ENCODE assay signal across 16 mouse cellular contexts in the genomic region with DNA sequence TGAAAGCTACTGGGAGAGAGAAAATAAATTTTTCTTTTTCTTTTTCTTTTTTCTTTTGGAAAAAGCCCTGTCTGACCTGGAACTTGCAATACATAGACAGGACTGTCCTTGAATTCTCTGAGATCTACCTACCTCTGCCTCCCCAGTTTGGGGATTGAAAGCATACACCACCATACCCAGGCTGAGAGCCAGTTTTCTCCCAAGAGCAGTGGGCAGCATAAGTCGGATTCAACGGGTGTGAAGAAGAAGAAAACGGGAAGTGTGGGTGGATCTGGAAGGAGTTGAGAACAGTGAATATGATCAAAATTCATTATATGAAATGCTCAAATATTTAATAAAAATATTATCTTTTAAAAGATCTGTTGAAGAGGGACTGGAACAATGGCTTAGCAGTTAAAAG. TPM values are rescaled to one million over a fixed set of nuclear protein-coding genes. Genes with fewer than 3 reads are reported as not detected.
A peak's percentile ranks its signal among the peaks of the same experiment; 100 is the strongest.
DNase-seq lines count a peak whose midpoint lies in the region.
"Had no signal": no experiment of that assay in that cellular context is flagged by ENCODE, and none has a peak within 500 bp of the region (broad histone marks: within the 10 kb centered on the region; RNA-seq: fewer than 3 reads in every experiment).

No protein-coding gene starts in this region.

- intact Hi-C loops in left cerebral cortex, postnatal 36 days (cut with DNase I) = no loop called here

- DNase-seq in frontal cortex, postnatal 36 days (ENCODE audit: low spot score in 2 of 2) = peak; percentile 42 to 53
- DNase-seq in frontal cortex, postnatal 10 days (ENCODE audit: low spot score in 2 of 2) = no peak
- DNase-seq in layer of hippocampus, adult 18-20 months (ENCODE audit: low spot score in 2 of 2) = peak; percentile 3 to 28
- no peak for DNase-seq in layer of hippocampus, adult 9-10 months (ENCODE audit: low spot score)
- DNase-seq in right cerebral cortex, adult 18-20 months = peak; percentile 65
- no peak for DNase-seq in right cerebral cortex, postnatal 14 days
- peak; percentile 21 to 26 for DNase-seq in left cerebral cortex, postnatal 36 days (ENCODE audit: low spot score in 2 of 2)
- no peak for DNase-seq in adrenal gland, postnatal 14 days
- DNase-seq: adrenal gland, adult 2 months; adrenal gland, postnatal 36 days; cerebellum, adult 11 months; cerebellum, adult 8-10 months; cerebellum, postnatal 14 days; embryo, embryonic 11 days; gastrocnemius, postnatal 10 days; heart, adult 2 months had no signal

RNA-seq across cellular contexts. Expression of a gene that starts 28.7 kb away (rescaled TPM):
- 10 to 100 TPM; 21.1 to 21.4 TPM for total RNA-seq in layer of hippocampus, adult 18-20 months (2021)
- total RNA-seq in left cerebral cortex, postnatal 36 days (2021) = 10 to 100 TPM; 28.8 to 36.7 TPM
- total RNA-seq in adrenal gland, postnatal 14 days (2021) = 87.2 and 88.6 TPM in 2 replicates

Comparison
In these comparisons a context has a peak if more than half of its experiments do, and no peak if none do; other contexts are left out.
1. DNase-seq: peak in frontal cortex, postnatal 36 days (2 of 2), layer of hippocampus, adult 18-20 months (2 of 2), right cerebral cortex, adult 18-20 months (single experiment) and left cerebral cortex, postnatal 36 days (2 of 2); none in frontal cortex, postnatal 10 days (0 of 2), layer of hippocampus, adult 9-10 months (single experiment), right cerebral cortex, postnatal 14 days (single experiment) and adrenal gland, postnatal 14 days (single experiment).